Mouse (Mus musculus) bone marrow macrophage, adult 2 months (primary cell): ENCODE measurements around the gene Gm49368. TPM values are rescaled to one million over a fixed set of nuclear protein-coding genes. Genes with fewer than 3 reads are reported as not detected.
A peak's percentile ranks its signal among the peaks of the same experiment; 100 is the strongest.

Source experiments
- H3K27ac ChIP-seq: 2 replicates; pipeline ENCODE4 v1.5.1; 2012; ENCODE audit warnings: low read depth, low read length; ENCODE audit not compliant: insufficient read depth
- H3K4me1 ChIP-seq: 2 replicates; pipeline ENCODE4 v1.6.1; 2012; ENCODE audit warnings: low read length; ENCODE audit not compliant: control insufficient read depth, insufficient read depth
- H3K4me3 ChIP-seq: 2 replicates; pipeline ENCODE4 v1.5.1; 2012; ENCODE audit warnings: mild to moderate bottlenecking, low read length, moderate library complexity; ENCODE audit not compliant: insufficient read depth
- CTCF ChIP-seq: IDR thresholded peaks from 2 replicates; pipeline ENCODE4 v1.5.1; 2012; ENCODE audit warnings: low read depth, mild to moderate bottlenecking, low read length, moderate library complexity
- POLR2A ChIP-seq: IDR thresholded peaks from 2 replicates; pipeline ENCODE4 v1.6.1; 2012; ENCODE audit warnings: mild to moderate bottlenecking, low read depth, low read length, borderline replicate concordance
- polyA plus RNA-seq: library from polyadenylated mRNA; stranded (reverse); fragments of >200 nt; gene quantifications from 2 replicates; pipeline ENCODE4 v1.2.4, GENCODE M21; 2012; ENCODE audit not compliant: missing spikeins, insufficient read depth, insufficient read length

The Gm49368 gene
- polyA plus RNA-seq, 1 experiment, result 1.7 TPM

GRCm38 (mm10) chr7:128056917-128057444, 5.5 kb upstream of the Gm49368 start:
- no peak overlapping the region for H3K4me3 ChIP-seq
- TF ChIP-seq CTCF (no peak), POLR2A (no peak)
- H3K4me1 ChIP-seq, result peaks cover 65% of the 10 kb centered on the region
- H3K27ac ChIP-seq, result peak overlapping the region; percentile 64

- Histone ChIP-seq H3K4me1 (peaks cover 64% of the 10 kb centered on the region), H3K4me3 (no peak overlapping the region), H3K27ac (peak overlapping the region; percentile 86)
- TF ChIP-seq POLR2A (no peak), CTCF (no peak)
Observed at GRCm38 (mm10) chr7:128057860-128058259, 4.6 kb upstream of the Gm49368 start.

- TF ChIP-seq POLR2A (no peak), CTCF (no peak)
- Histone ChIP-seq H3K4me3 (no peak overlapping the region), H3K27ac (peak overlapping the region; percentile 86), H3K4me1 (peaks cover 61% of the 10 kb centered on the region)
Observed at GRCm38 (mm10) chr7:128058576-128058975, 3.9 kb upstream of the Gm49368 start.

- Histone ChIP-seq H3K4me1 (peaks cover 60% of the 10 kb centered on the region), H3K27ac (peak overlapping the region; percentile 86), H3K4me3 (no peak overlapping the region)
- no peak for TF ChIP-seq CTCF
- TF ChIP-seq POLR2A, result no peak
Observed at GRCm38 (mm10) chr7:128059091-128059490, 3.4 kb upstream of the Gm49368 start.

GRCm38 (mm10) chr7:128063211-128063781, 813 bp downstream of the Gm49368 start:
- TF ChIP-seq POLR2A (no peak), CTCF (no peak)
- H3K4me3 ChIP-seq, result peak overlapping the region; percentile 68
- H3K27ac ChIP-seq, result peak overlapping the region; percentile 96
- peaks cover 49% of the 10 kb centered on the region for H3K4me1 ChIP-seq

- Histone ChIP-seq H3K4me3 (no peak overlapping the region), H3K27ac (peak overlapping the region; percentile 77), H3K4me1 (peaks cover 48% of the 10 kb centered on the region)
- no peak for TF ChIP-seq POLR2A
- TF ChIP-seq CTCF, result no peak
Observed at GRCm38 (mm10) chr7:128065547-128065946, 3.1 kb downstream of the Gm49368 start.

- Histone ChIP-seq H3K4me1 (peaks cover 39% of the 10 kb centered on the region), H3K27ac (peak overlapping the region; percentile 78), H3K4me3 (no peak overlapping the region)
- no peak for TF ChIP-seq CTCF
Observed at GRCm38 (mm10) chr7:128067847-128068246, 5.4 kb downstream of the Gm49368 start.

- TF ChIP-seq CTCF (no peak), POLR2A (no peak)
- peaks cover 27% of the 10 kb centered on the region for H3K4me1 ChIP-seq
- no peak overlapping the region for H3K27ac ChIP-seq
- H3K4me3 ChIP-seq, result no peak overlapping the region
Observed at GRCm38 (mm10) chr7:128069844-128070243, 7.4 kb downstream of the Gm49368 start.

GRCm38 (mm10) chr7:128071816-128072215, 9.3 kb downstream of the Gm49368 start:
- H3K27ac ChIP-seq, result no peak overlapping the region
- no peak for TF ChIP-seq POLR2A

GRCm38 (mm10) chr7:128080012-128080411, 17.5 kb downstream of the Gm49368 start:
- TF ChIP-seq CTCF (no peak), POLR2A (no peak)
- no peak overlapping the region for H3K27ac ChIP-seq
- 0 out of 2 replicates have a peak, but pooled peaks cover 2% of the 10 kb centered on the region for H3K4me1 ChIP-seq
- H3K4me3 ChIP-seq, result no peak overlapping the region

More at GRCm38 (mm10) chr7:128071816-128072215, 9.3 kb downstream of the Gm49368 start:
- no peak overlapping the region for H3K4me3 ChIP-seq
- peaks cover 20% of the 10 kb centered on the region for H3K4me1 ChIP-seq
